Comparison of ENCODE assay signal across 24 mouse cellular contexts in the genomic region with DNA sequence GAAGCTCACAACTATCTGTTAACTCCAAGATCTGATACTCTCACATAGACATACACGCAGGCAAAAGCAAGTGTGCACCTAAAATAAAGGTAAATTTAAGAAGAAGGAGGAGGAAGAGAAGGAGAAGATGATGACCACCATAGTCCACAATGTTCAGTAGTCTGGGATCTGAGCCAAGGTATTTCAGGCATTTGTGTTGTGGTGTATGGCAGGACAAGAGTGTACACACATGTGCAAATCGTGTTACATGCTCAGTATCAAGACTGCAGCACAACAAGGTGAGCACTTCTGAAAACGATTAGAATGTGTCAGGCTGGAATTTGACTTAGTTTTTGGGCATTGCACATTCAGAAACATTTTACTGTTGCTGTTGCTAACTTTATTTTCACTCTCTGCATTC.
"Had no signal": no experiment of that assay in that cellular context is flagged by ENCODE, and none has a peak within 500 bp of the region (broad histone marks: within the 10 kb centered on the region; RNA-seq: fewer than 3 reads in every experiment).

No protein-coding gene starts in this region.

- H3K4me2 ChIP-seq: limb, embryonic 13.5 days; liver, embryonic 12.5 days; liver, embryonic 15.5 days; lung, embryonic 15.5 days; midbrain, embryonic 13.5 days; neural tube, embryonic 13.5 days had no signal

- H3K4me1 ChIP-seq: limb, embryonic 10.5 days; limb, embryonic 13.5 days; liver, embryonic 15.5 days; lung, embryonic 15.5 days; midbrain, embryonic 10.5 days; midbrain, embryonic 13.5 days; neural tube, embryonic 13.5 days had no signal

- H3K27ac ChIP-seq: kidney, postnatal 0 days; layer of hippocampus, adult 2 months; limb, embryonic 10.5 days; limb, embryonic 13.5 days; liver, embryonic 12.5 days; liver, embryonic 15.5 days; lung, embryonic 15.5 days; midbrain, embryonic 10.5 days; midbrain, embryonic 13.5 days; neural tube, embryonic 13.5 days; stomach, postnatal 0 days had no signal

- H3K4me3 ChIP-seq: layer of hippocampus, adult 2 months; limb, embryonic 10.5 days; limb, embryonic 13.5 days; liver, embryonic 12.5 days; liver, embryonic 15.5 days; lung, embryonic 15.5 days; megakaryocyte, embryonic 14.5 days; midbrain, embryonic 10.5 days; midbrain, embryonic 13.5 days; myocyte; neural tube, embryonic 13.5 days had no signal

- DNase-seq: kidney, postnatal 25 days; layer of hippocampus, adult 9-11 months; liver; lung, adult 18-20 months; lung, postnatal 10 days; lung, postnatal 36 days; retina, postnatal 1 day; right cerebral cortex, postnatal 4 days; thymus, adult 2 months; thymus, postnatal 25 days had no signal

- H3K9me3 ChIP-seq: limb, embryonic 10.5 days; limb, embryonic 13.5 days; liver, embryonic 12.5 days; liver, embryonic 15.5 days; lung, embryonic 15.5 days; midbrain, embryonic 10.5 days; midbrain, embryonic 13.5 days; neural tube, embryonic 13.5 days had no signal

- H3K27me3 ChIP-seq: limb, embryonic 13.5 days; liver, embryonic 12.5 days; liver, embryonic 15.5 days; lung, embryonic 15.5 days; midbrain, embryonic 13.5 days; neural tube, embryonic 13.5 days had no signal

- H3K36me3 ChIP-seq: limb, embryonic 10.5 days; limb, embryonic 13.5 days; liver, embryonic 12.5 days; liver, embryonic 15.5 days; lung, embryonic 15.5 days; midbrain, embryonic 10.5 days; midbrain, embryonic 13.5 days; neural tube, embryonic 13.5 days had no signal

- H3K9ac ChIP-seq: limb, embryonic 13.5 days; liver, embryonic 12.5 days; liver, embryonic 15.5 days; lung, embryonic 15.5 days; midbrain, embryonic 13.5 days; neural tube, embryonic 13.5 days had no signal

- ATAC-seq: liver, embryonic 12.5 days; midbrain, embryonic 13.5 days; midbrain, embryonic 16.5 days had no signal
